Mouse (Mus musculus) limb, embryonic 11.5 days (tissue): ENCODE data around the gene Rab36. TPM values are rescaled to one million over a fixed set of nuclear protein-coding genes. Genes with fewer than 3 reads are reported as not detected.

ENCODE experiments used
- ATAC-seq: fragments of 200-750 bp; cut with Nextera tagmentation; 2 replicates; pipeline ENCODE4 v1.8.0; 2017; ENCODE audit warnings: low read depth; ENCODE audit not compliant: insufficient number of reproducible peaks, low FRiP score, low TSS enrichment
- DNase-seq: peaks from one replicate; pipeline ENCODE4 v3.0.0-alpha.2; 2015; ENCODE audit warnings: low spot score
- H3K27ac ChIP-seq: fragments of 300-500 bp; sonication (generic); replicated peaks from 2 replicates; pipeline ENCODE4 v1.5.1; 2014; ENCODE audit warnings: low read depth, mild to moderate bottlenecking, low read length
- H3K27me3 ChIP-seq: fragments of 300-500 bp; sonication (generic); 2 replicates; pipeline ENCODE4 v1.6.1; 2014; ENCODE audit warnings: mild to moderate bottlenecking, low read length, mixed read lengths; ENCODE audit not compliant: control insufficient read depth, insufficient read depth
- H3K36me3 ChIP-seq: fragments of 300-500 bp; sonication (generic); 2 replicates; pipeline ENCODE4 v1.6.1; 2014; ENCODE audit warnings: mild to moderate bottlenecking, low read length, moderate library complexity, mixed read lengths; ENCODE audit not compliant: control insufficient read depth, insufficient read depth
- H3K4me1 ChIP-seq: fragments of 300-500 bp; sonication (generic); 2 replicates; pipeline ENCODE4 v1.6.1; 2014; ENCODE audit warnings: low read length, mixed read lengths; ENCODE audit not compliant: control insufficient read depth, insufficient read depth
- H3K4me2 ChIP-seq: fragments of 300-500 bp; sonication (generic); 2 replicates; pipeline ENCODE4 v1.6.1; 2014; ENCODE audit warnings: low read depth, mild to moderate bottlenecking, moderate library complexity; ENCODE audit not compliant: severe bottlenecking
- H3K4me3 ChIP-seq: fragments of 300-500 bp; sonication (generic); 2 replicates; pipeline ENCODE4 v1.5.1; 2014; ENCODE audit warnings: low read depth, low read length
- H3K9ac ChIP-seq: fragments of 300-500 bp; sonication (generic); 2 replicates; pipeline ENCODE4 v1.6.1; 2014; ENCODE audit warnings: mild to moderate bottlenecking, low read length
- H3K9me3 ChIP-seq: fragments of 300-500 bp; sonication (generic); 2 replicates; pipeline ENCODE4 v1.6.1; 2016; ENCODE audit warnings: low read length; ENCODE audit not compliant: control insufficient read depth
- WGBS: fragments of 180-500 bp; shearing (Covaris S2); extraction: QIAGEN DNeasy Blood & Tissue Kit; methylation state at CpG from one replicate; pipeline ENCODE4 v1.1.7; 2014; 5-methylcytosine and 5-hydroxymethylcytosine counted together
- polyA plus RNA-seq: library from polyadenylated mRNA; unstranded; fragments of >200 nt; fragmentation: Nextera tagmentation; extraction: Ambion mirVana; gene quantifications from 2 replicates; pipeline ENCODE4 v1.2.1, GENCODE M21; 2014

The Rab36 gene
- 11.1 and 12.8 TPM in 2 replicates for polyA plus RNA-seq

DNA sequence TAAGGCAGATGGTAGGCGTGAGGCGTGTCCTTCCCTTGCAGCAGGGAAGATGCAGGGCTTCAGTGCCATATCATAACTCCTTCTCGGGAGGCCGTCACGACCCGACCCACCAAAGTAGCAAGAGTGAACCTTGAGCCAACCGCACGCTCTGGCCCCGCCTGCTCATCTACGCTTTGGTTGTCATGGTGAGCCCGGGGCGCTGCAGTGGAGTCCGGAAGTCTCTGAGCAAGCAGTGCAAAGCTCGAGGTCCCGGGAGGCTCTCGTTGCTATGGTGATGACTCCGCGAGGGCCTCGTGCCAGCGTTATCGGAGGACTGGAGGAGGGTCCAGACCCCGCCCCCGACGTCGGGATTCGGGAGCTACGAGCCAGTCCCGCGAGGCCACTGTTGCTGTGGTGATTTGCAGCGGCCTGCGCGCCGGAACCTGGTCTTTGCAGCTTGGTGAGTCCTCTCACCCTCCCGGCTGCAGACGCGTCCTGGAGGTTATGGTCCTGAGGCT lies at the start of gene Rab36:
Gene Rab36, plus strand, starts transcription at position 176 of the 497 bp plus-strand sequence.
- peak; percentile 98 for ATAC-seq
- Histone ChIP-seq H3K27ac (peak within 1 kb of the TSS; percentile 23; the same call in 1 of the 2 replicates), H3K9me3 (no peaks in the 10 kb centered on the region), H3K9ac (peak within 1 kb of the TSS; percentile 60), H3K4me1 (peaks cover 6% of the 10 kb centered on the region), H3K27me3 (no peaks in the 10 kb centered on the region), H3K4me3 (peak within 1 kb of the TSS; percentile 33), H3K4me2 (peak within 1 kb of the TSS; percentile 71), H3K36me3 (no peaks in the 10 kb centered on the region)
- WGBS = under 1% methylated on average over 35 of the region's 36 CpGs
- peak; percentile 98 for DNase-seq

DNA sequence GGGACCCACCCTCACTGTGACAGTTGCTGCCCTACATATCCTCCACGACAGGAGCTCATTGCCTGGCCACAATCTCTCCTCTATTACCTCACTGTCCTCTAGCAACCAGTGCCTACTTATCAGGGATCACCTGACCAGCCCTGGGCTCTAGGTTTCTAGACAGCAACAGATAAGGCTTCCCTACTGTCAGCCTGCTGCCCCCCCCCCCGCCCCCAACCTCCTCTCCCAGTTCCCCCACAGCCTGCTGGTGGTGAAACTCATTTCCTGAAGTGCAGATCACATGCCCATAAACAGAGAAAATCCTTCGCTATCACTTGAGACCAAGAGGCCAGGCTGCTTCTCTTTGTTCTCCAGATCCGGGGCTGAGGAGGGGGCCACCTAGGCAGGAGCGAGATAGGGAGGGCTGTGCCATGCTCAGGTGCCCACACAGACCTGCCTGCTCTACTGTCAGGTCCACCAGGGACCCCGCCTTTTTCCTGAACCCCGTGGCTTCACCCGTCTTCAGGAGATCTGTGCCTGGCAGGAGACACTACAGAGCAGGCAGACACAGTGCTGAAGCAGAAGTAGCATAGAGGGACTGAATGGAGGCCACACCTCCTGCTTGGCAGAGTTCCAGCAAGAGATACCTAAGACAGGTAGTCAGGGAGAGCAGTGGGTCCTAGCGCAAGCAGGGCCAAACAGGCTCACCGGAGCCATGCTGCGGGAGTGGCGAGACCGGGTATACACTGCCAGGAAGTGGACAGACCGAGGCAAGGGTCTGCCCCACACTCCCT lies 49.0 kb upstream of the Rab36 start:
- H3K27ac ChIP-seq = no peak overlapping the region
- no peaks in the 10 kb centered on the region for H3K27me3 ChIP-seq
- H3K9me3 ChIP-seq = peaks cover 3% of the 10 kb centered on the region; the same call in 1 of the 2 replicates
- no peak overlapping the region for H3K9ac ChIP-seq
- no peaks in the 10 kb centered on the region for H3K36me3 ChIP-seq
- DNase-seq (no peak), ATAC-seq (no peak)
- H3K4me3 ChIP-seq = no peak overlapping the region
- H3K4me2 ChIP-seq = no peak overlapping the region
- H3K4me1 ChIP-seq = no peaks in the 10 kb centered on the region
- 77% methylated on average over 13 of the region's 14 CpGs for WGBS

DNA sequence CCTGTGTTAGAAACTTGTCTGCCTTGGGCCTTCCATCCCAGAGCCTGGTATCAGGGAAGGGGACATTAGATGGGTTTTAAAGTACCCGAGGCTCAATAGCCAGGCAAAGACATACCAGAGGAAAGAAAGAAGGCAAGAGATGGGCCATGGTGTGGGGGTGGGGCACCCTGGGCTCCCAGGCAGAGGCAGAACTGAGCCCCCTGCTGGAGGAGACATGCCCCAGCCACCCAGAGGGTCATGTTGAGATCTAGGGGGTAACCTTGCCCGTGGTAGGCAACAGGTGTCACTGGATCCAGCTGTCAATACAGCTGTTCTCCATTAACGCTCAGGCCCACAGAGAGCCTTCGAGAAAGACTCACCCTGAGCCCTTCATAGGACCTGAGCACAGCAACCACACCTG lies 47.0 kb upstream of the Rab36 start:
- 79% methylated on average over 4 of the region's 4 CpGs for WGBS

DNA sequence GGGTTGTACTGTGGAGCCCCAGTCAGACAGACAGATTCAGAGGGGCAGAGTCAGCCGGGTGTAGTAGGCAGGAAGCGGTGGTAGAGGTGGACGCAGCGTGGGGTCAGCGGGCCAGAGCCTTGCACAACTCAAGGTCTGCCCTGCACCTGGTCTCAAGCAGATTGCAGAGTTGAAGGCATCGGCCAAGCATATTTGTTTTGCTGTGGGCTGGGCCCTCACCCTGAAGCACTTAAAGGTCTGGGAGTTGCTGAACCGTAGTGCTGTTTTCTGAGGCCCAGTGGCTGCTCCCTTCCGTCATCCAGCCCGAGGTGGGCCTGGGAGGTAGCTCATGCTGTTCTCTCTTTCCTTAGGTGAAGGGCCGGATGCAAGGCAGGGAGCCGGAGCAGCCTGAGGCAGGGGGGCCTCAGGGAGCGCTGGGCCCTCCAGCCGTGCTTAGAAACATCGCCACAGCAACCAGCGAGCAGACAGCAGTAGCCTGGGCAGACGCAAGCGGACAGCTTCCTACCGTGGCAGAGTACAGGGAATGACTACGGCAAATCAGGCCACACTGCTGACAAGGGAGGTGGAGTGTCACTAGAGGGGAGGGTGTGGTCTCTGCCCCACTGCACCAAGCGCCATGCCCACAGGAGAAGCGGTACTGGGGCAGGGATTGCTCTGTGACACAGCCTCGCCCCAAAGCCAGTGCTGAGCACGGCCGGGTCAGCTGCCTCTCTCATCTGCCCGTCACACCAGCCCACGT lies 46.1 kb upstream of the Rab36 start:
- no peaks in the 10 kb centered on the region for H3K27me3 ChIP-seq
- H3K4me2 ChIP-seq = no peak overlapping the region
- H3K27ac ChIP-seq = no peak overlapping the region
- no peaks in the 10 kb centered on the region; the same call in 1 of the 2 replicates for H3K4me1 ChIP-seq
- ATAC-seq (no peak; the same call in 1 of the 2 replicates), DNase-seq (no peak)
- H3K36me3 ChIP-seq = no peaks in the 10 kb centered on the region
- no peak overlapping the region; the same call in 1 of the 2 replicates for H3K9ac ChIP-seq
- WGBS = 45% methylated on average over 26 of the region's 26 CpGs
- no peak overlapping the region; the same call in 1 of the 2 replicates for H3K4me3 ChIP-seq
- peaks cover 3% of the 10 kb centered on the region; the same call in 1 of the 2 replicates for H3K9me3 ChIP-seq

More for the DNA sequence above, 47.0 kb upstream of the Rab36 start:
- H3K27ac ChIP-seq = no peak overlapping the region
- peaks cover 3% of the 10 kb centered on the region; the same call in 1 of the 2 replicates for H3K9me3 ChIP-seq
- no peak for ATAC-seq
- H3K4me2 ChIP-seq = no peak overlapping the region
- DNase-seq = no peak
- H3K9ac ChIP-seq = no peak overlapping the region
- no peaks in the 10 kb centered on the region for H3K36me3 ChIP-seq
- no peaks in the 10 kb centered on the region for H3K4me1 ChIP-seq
- no peaks in the 10 kb centered on the region for H3K27me3 ChIP-seq
- no peak overlapping the region for H3K4me3 ChIP-seq

DNA sequence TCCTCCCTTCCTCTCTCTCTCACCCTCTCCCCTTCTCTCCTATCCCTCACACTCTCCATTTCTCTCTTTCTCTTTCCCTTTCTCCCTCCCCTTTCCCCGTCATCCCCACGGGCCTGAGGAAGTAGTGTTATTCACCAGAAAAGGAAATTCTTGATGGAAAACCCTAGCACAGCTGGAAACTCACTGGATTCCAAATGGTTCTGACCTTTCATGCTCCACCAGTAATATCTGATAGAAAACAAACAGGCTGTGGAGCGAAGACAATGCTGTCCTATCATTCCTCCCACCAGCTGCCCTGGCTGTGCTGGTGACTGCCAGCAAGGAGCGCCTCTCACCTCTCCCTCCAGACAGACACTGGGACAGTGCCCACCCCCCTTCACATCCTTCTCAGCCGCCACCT lies 42.0 kb upstream of the Rab36 start:
- Histone ChIP-seq H3K36me3 (no peaks in the 10 kb centered on the region), H3K4me1 (no peaks in the 10 kb centered on the region; the same call in 1 of the 2 replicates), H3K4me2 (0 out of 2 replicates have a peak overlapping the region, but pooled peaks have one; percentile 20), H3K9ac (no peak overlapping the region), H3K9me3 (peaks cover 3% of the 10 kb centered on the region; the same call in 1 of the 2 replicates), H3K4me3 (no peak overlapping the region), H3K27ac (no peak overlapping the region), H3K27me3 (no peaks in the 10 kb centered on the region)
- WGBS = 19% methylated on average over 5 of the region's 5 CpGs
- ATAC-seq (no peak), DNase-seq (no peak)

DNA sequence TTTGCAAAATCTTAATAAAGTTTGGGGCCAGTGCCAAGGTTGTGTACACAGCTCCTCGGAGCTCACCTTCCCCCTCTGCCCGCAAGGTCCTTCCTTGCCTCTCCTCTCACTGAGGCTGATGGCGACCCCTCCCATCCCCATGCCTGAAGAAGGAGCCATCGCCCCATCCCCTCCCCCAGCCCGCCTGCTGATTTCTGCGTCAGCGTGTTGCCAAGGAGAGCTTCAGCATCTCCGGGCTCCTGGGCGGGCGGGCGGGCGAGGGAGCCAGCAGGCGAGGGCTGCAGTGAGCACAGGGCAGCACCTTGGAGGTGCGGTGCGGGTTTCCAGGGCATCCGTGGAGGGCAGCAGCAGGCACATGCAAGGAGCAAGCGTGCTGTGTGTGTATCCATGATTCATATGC lies 41.5 kb upstream of the Rab36 start:
- WGBS = 1% methylated on average over 17 of the region's 17 CpGs
- peaks cover 2% of the 10 kb centered on the region; the same call in 1 of the 2 replicates for H3K4me1 ChIP-seq
- H3K9ac ChIP-seq = no peak overlapping the region
- peak overlapping the region; percentile 20 for H3K4me2 ChIP-seq
- no peak overlapping the region for H3K27ac ChIP-seq
- H3K4me3 ChIP-seq = no peak overlapping the region
- DNase-seq (peak; percentile 62), ATAC-seq (no peak; the same call in 1 of the 2 replicates)
- H3K9me3 ChIP-seq = peaks cover 3% of the 10 kb centered on the region; the same call in 1 of the 2 replicates
- H3K27me3 ChIP-seq = no peaks in the 10 kb centered on the region
- no peaks in the 10 kb centered on the region for H3K36me3 ChIP-seq

DNA sequence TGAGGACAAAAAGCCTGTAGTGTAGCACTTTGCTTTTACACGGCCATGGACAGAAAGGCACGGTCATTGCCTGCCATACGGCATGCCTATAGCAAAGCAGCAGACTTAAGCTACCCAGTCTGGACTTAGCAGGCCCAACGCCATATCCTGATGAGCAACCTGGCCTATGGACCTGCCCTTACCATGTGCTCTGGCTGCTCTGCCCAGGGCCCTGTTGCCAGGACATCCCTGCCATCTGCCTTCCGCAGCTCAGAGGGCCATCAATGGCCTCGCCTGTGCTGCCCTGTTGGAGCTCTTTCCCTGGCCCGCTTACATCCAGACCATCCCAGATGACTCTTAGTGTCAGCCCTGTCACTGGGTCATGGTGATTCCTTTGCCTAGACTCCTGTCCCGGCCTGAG lies 35.5 kb upstream of the Rab36 start:
- DNase-seq (no peak), ATAC-seq (no peak)
- Histone ChIP-seq H3K4me2 (no peak overlapping the region), H3K9ac (no peak overlapping the region), H3K27me3 (no peaks in the 10 kb centered on the region), H3K4me3 (no peak overlapping the region), H3K9me3 (no peaks in the 10 kb centered on the region), H3K27ac (no peak overlapping the region), H3K36me3 (no peaks in the 10 kb centered on the region), H3K4me1 (0 out of 2 replicates have a peak, but pooled peaks cover 2% of the 10 kb centered on the region)
- 91% methylated on average over 8 of the region's 8 CpGs for WGBS

DNA sequence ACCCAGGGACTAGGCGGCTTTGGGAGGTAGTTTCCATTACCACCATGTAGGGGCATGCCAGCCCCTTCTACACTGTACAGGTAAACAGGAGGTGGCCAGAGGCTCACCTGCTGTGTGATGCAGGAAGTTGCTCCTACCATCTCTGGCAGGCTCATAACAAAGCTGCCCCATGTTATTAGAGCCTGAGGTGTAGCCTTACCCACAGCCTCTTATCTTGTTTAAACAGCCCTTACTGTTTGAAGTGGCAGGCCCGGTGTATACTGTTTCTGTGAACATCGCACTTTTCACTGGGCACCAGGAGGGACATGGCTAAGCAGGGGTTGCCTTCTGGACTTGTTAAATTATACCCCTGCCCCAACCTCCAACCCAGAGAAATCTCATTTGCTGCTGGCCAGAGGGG lies 32.8 kb upstream of the Rab36 start:
- Histone ChIP-seq H3K4me2 (no peak overlapping the region), H3K9ac (no peak overlapping the region), H3K9me3 (no peaks in the 10 kb centered on the region), H3K4me1 (0 out of 2 replicates have a peak, but pooled peaks cover 2% of the 10 kb centered on the region), H3K36me3 (no peaks in the 10 kb centered on the region), H3K27ac (no peak overlapping the region), H3K4me3 (no peak overlapping the region), H3K27me3 (no peaks in the 10 kb centered on the region)
- no peak for DNase-seq
- no peak for ATAC-seq
- WGBS = 60% methylated on average over 3 of the region's 3 CpGs
